Mouse (Mus musculus): ENCODE measurements around the gene Enc1.

The Enc1 gene

GRCm38 (mm10) chr13:97292026-97292425, 51.1 kb downstream of the Enc1 start:
- no peak for DNase-seq (ENCODE audit: low spot score)

GRCm38 (mm10) chr13:97292451-97293245, 51.7 kb downstream of the Enc1 start:
- DNase-seq (ENCODE audit: low spot score), result no peak

- DNase-seq (ENCODE audit: low spot score), result no peak
Measured at GRCm38 (mm10) chr13:97295101-97295852, 54.4 kb downstream of the Enc1 start.

- DNase-seq (ENCODE audit: low spot score), result no peak
Measured at GRCm38 (mm10) chr13:97295853-97296219, 54.9 kb downstream of the Enc1 start.

- DNase-seq (ENCODE audit: low spot score), result no peak
Measured at GRCm38 (mm10) chr13:97296281-97296680, 55.4 kb downstream of the Enc1 start.

- DNase-seq (ENCODE audit: low spot score), result no peak
Measured at GRCm38 (mm10) chr13:97296757-97297156, 55.9 kb downstream of the Enc1 start.

GRCm38 (mm10) chr13:97297418-97298050, 56.6 kb downstream of the Enc1 start:
- no peak for DNase-seq (ENCODE audit: low spot score)

- no peak for DNase-seq (ENCODE audit: low spot score)
Measured at GRCm38 (mm10) chr13:97298896-97299295, 58.0 kb downstream of the Enc1 start.

- DNase-seq (ENCODE audit: low spot score), result no peak
Measured at GRCm38 (mm10) chr13:97299877-97300873, 59.3 kb downstream of the Enc1 start.

Data from urinary bladder, postnatal 14 days (tissue).